Mouse (Mus musculus): ENCODE results near the gene Akr1d1.

Gene Akr1d1

DNA sequence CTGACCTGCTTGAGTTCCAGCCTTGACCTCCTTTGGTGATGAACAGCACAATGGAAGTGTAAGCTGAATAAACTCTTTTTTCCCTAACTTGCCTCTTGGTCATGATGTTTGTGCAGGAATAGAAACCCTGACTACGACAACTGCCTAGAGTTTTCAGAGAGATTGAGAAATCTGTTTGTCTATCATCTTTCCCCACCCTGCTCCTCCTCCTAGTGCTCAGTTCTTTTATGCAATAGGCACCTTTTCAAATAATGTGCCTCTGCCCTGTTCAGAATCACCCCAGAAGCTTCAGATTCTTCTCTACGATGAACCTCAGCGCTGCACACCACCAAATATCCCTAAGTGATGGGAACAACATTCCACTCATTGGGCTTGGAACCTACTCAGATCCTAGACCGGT is at the start of gene Akr1d1:
TSS of gene Akr1d1 (plus strand) at position 234 of the 400 bp plus-strand sequence.
- DNase-seq, result no peak

DNA sequence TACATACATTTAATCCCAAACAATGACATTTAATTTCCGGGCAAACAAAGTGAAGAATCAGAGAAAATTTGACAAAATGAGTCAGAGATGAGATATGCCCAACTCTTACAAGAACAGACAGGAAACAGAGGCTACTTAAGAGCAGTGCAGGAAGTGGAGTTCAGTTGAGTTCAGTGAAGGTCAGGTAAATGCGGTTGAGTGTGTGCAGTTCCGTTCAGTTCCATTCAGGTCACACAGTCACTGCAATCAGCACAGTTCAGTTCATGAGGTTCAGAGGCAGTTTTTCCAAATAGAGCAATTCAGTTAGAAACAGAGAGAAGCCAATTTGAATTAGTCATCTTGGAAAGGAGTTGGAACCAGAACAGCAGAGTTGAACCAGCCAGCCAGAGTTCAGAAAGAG is 48.8 kb upstream of the Akr1d1 start:
- no peak for DNase-seq

- DNase-seq, result no peak
Measured at GRCm38 (mm10) chr6:37483262-37483661, 46.7 kb upstream of the Akr1d1 start.

DNA sequence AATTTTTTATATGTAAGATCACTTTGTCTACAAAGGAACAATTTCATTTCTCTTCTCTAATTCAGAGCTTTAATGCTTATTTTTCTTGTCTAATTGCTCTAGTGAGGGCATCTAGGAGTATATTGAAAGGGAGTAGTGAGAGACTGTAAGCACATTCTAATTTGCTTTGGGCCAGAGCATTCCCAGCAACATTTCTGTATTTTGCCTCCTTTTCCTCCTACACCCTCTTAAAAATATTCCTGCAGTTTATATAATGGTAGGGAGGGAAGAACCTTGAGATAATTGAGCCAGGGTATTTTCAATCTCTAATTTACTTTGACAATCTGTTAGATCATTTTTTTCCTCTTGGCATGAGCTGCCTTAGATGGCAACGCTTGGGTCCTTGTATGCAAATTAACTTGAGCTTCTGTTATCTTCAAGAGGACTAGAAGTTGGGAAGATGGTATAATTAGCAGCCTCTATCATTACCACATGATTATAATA is 45.3 kb upstream of the Akr1d1 start:
- DNase-seq, result no peak

DNA sequence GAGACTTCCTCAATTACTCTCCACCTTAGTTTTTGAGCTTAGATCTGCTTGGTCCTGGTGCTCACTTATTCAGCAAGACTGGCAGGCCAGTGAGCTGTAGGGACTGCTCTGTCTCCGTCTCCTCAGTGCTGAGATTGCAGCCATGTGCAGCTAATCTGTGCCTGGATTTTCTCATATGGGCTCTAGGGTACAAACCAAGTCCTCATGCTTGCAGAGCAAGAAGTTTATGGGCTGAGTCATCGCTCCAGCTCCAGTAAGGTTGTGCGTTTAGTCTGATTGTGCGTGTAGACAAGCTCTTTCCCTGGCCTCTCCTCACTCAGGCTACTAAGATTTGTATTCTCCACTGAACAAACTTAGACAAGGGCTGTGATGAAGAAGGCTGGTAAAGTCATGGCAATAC is 43.5 kb upstream of the Akr1d1 start:
- no peak for DNase-seq

DNA sequence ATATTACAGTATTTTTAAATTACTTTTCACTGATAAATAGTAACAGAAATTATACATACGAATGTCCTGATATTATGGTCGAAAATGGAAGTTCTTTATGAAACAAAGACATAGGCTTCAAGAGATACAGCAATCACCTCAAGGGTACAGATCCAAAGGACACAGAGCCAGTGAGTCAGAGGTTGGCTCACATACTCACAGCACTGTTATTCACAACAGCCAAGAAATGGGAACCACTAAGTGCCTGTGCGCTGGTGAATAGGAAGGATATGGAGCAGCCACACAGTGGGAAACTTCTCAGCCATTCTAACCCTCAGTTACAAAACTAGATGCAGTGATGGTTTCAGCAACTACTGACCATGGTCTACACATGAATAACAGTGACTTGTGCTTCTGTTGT is 37.7 kb upstream of the Akr1d1 start:
- no peak for DNase-seq

GRCm38 (mm10) chr6:37494957-37495356 is 35.0 kb upstream of the Akr1d1 start:
- no peak for DNase-seq

DNA sequence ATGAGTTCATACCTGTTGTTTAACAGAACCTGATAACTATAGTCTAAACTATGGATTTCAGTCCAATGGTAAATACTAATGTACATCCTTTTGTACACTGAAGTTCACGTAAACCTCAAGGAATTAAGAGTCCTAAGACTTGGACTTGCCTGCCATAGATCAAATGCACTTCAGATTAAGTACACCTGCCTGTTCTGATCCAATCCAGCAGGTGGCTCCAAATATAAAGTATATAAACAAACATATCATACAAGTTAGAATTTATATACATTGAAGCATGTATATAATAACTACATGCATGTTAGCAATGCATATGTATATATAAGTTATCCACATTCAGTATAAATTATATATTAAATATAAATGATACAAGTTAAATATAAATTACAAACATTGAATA is 33.1 kb upstream of the Akr1d1 start:
- DNase-seq, result no peak

DNA sequence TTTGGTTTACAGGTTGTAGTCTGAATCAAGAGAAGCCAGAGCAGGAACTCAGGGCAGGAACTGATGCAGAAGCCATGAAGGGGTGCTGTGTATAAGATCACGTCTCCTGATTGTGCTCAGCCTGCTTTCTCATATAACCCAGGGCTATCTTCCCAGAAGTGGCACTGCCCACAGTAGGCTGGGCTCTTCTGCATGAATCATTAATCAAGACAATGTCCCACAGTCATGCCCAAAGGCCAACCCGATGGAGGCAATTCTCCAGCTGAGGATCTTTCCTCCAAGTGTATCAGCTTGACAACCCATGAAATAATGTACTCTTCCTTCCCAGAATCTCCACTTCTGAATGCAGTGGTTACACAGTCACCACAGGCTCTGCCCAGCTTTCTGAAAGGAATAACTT is 24.4 kb upstream of the Akr1d1 start:
- DNase-seq, result no peak

- DNase-seq, result no peak
Measured at GRCm38 (mm10) chr6:37506909-37507515, 23.0 kb upstream of the Akr1d1 start.

GRCm38 (mm10) chr6:37510786-37511185 is 19.2 kb upstream of the Akr1d1 start:
- DNase-seq, result no peak

DNA sequence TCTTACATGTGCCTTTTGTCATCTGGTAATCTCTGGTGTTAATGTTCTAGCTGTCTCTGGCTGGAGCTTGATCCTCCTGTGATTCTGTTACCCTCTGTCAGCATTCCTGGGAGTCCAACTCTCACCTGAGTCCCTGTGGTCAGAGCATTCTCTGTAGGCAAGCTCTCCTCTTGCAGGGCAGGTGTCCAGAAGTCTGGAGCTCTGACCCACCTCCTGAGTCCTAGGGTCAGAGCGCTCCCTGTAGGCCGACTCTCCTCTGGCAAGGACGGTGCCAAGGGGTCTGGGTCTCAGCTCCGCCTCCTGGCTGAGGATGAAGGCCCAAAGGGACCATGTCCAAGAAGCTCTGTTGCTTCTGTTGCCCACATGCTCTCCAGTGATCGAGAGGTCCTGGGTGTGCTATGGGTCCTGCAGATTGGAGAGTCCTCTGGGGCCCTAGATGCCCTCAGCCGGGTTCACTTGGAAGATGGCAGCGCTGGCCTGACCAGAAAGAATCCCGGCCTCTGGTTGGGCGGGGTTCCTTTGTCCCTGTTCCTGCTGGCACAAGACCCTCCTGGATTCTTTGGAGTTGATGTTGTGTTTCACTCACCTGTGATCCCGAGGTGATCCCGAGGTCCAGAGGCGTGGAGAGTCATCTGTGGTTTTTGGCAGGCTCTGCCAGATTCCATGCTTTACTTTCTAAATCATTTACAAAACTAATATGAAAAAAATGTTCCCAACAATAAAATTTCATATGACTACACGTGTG is 9.2 kb upstream of the Akr1d1 start:
- DNase-seq, result no peak

GRCm38 (mm10) chr6:37532036-37532435 is 2.1 kb downstream of the Akr1d1 start:
- DNase-seq, result no peak

- DNase-seq, result no peak
Measured at GRCm38 (mm10) chr6:37536831-37537230, 6.9 kb downstream of the Akr1d1 start.

GRCm38 (mm10) chr6:37537801-37538200 is 7.8 kb downstream of the Akr1d1 start:
- no peak for DNase-seq

DNA sequence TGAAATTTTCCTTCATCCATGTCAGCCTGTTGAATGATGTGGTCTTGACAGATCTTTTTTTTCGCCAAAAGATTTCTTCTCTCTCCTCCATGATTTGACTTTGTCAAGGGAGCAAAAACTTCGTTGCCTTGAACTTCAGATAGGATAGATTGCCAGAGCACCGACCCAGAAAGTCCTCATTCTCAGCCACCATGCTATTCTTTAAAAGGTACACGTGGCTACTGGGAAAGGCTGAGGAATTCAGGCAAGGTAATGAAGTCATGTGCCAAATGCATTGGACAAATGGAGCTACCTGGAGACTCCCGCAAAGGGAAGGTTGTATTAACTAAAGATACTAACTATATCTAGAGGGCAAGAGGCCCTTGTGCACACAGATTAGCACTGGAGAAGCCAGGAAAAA is 8.8 kb downstream of the Akr1d1 start:
- no peak for DNase-seq

- no peak for DNase-seq
Measured at GRCm38 (mm10) chr6:37539403-37539802, 9.4 kb downstream of the Akr1d1 start.

DNA sequence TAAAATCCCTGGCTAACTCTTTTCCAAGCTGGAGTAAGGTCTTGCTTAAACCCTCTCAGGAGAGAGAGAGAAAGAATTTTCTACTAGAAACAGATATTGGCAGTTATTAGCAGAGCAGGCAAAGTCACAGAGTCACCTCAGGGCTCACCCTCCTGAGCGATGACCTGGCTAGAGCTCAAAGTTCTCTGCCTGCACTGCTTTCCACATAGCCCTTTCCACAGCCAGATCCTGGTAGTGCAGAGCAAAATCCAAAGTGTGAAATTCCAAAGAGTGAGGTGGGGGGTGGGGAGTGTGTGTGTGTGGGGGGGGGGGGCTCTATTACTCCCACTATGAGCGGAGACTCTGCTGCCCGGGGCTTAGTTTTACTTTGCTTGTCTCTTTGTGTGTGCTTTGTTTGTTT is 10.1 kb downstream of the Akr1d1 start:
- DNase-seq, result no peak

GRCm38 (mm10) chr6:37541171-37541570 is 11.2 kb downstream of the Akr1d1 start:
- DNase-seq, result no peak

- no peak for DNase-seq
Measured at GRCm38 (mm10) chr6:37542145-37542544, 12.2 kb downstream of the Akr1d1 start.

DNA sequence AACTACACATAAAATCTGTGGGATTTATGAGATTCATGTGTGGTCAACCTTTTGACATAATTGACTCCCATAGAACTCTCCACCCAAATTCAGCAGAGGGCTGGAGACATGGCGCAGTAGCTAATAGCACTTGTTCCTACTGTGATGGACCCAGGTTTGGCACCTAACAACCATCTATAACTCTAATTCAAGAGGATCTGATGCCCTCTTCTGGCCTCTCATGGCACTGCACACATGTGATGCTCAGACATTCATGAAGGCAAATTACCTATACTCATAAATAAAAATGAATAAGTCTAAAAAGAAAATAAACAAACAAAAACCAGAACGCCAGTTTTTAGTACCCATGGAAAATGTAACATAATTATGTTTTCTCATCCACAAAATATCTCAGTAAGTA is 22.8 kb downstream of the Akr1d1 start:
- no peak for DNase-seq

GRCm38 (mm10) chr6:37553926-37554325 is 24.0 kb downstream of the Akr1d1 start:
- DNase-seq, result no peak

GRCm38 (mm10) chr6:37554327-37554726 is 24.4 kb downstream of the Akr1d1 start:
- DNase-seq, result no peak

- DNase-seq, result no peak
Measured at GRCm38 (mm10) chr6:37563861-37564260, 33.9 kb downstream of the Akr1d1 start.

DNA sequence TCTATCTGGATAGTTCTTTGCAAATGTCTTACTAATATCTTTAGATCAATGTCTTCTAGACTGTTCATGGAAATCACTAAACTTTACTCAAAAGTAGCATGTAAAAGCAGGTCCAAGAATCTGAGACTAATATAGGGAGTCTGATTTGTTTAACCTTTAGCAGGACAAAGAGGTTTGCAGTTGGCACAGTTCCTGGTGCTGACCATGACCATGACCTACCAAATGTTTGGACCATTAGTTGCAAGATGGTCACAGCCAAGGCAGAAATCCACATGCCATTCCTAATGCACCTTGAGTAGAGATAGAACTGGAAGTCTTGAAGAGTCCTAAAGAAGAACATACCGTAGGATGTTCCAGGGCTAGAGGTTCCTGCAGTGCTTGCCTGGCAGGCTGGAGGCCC is 37.4 kb downstream of the Akr1d1 start:
- no peak for DNase-seq

Measured in lung, adult 18-20 months (tissue).